Mouse (Mus musculus) CH12.LX (cell line): ENCODE data around the gene Gm20388. TPM values are rescaled to one million over a fixed set of nuclear protein-coding genes. Genes with fewer than 3 reads are reported as not detected.

ENCODE experiments used
- DNase-seq: peaks from one replicate; pipeline ENCODE4 v3.0.0-alpha.2; 2013; ENCODE audit errors: extremely low read depth
- H3K27ac ChIP-seq: 2 replicates; pipeline ENCODE4 v1.5.1; 2012; ENCODE audit warnings: low read depth, mild to moderate bottlenecking, control low read depth, moderate library complexity; ENCODE audit not compliant: insufficient read depth
- H3K27me3 ChIP-seq: replicated peaks from 2 replicates; pipeline ENCODE3; 2012; ENCODE audit warnings: inconsistent platforms
- H3K36me3 ChIP-seq, 2 experiments: replicated peaks in 1 of 2; 2 replicates each; pipeline versions ENCODE3 to v1.6.1; 2012; ENCODE audit warnings: inconsistent platforms in 1 of 2, low read length in 1 of 2, mild to moderate bottlenecking in 1 of 2, mixed read lengths in 1 of 2, moderate library complexity in 1 of 2; ENCODE audit not compliant: control insufficient read depth in 1 of 2, insufficient read depth in 1 of 2
- H3K4me1 ChIP-seq, 2 experiments: 2 replicates each; pipeline ENCODE4 v1.6.1; 2012; ENCODE audit warnings: inconsistent platforms in 1 of 2, moderate library complexity in 1 of 2; ENCODE audit not compliant: insufficient read depth in 2 of 2, control insufficient read depth in 1 of 2
- H3K4me2 ChIP-seq: 2 replicates; pipeline ENCODE4 v1.6.1; 2012; ENCODE audit warnings: low read depth, mild to moderate bottlenecking, control low read depth; ENCODE audit not compliant: poor library complexity, insufficient read depth, severe bottlenecking
- H3K4me3 ChIP-seq, 3 experiments: fragments of 150-350 bp in 1 of 3; sonication (generic) in 1 of 3; replicated peaks in 1 of 3; 2 replicates each; pipeline versions ENCODE3 to v1.5.1; 2011 to 2012; ENCODE audit warnings: low read depth in 2 of 3, low read length in 2 of 3, mild to moderate bottlenecking in 2 of 3, moderate library complexity in 2 of 3, control low read depth in 1 of 3, improper control_type of control experiment in 1 of 3, inconsistent platforms in 1 of 3, mixed read lengths in 1 of 3; ENCODE audit not compliant: poor library complexity in 1 of 3
- H3K79me2 ChIP-seq: replicated peaks from 2 replicates; pipeline ENCODE4 v1.6.1; 2012; ENCODE audit warnings: mild to moderate bottlenecking, moderate library complexity; ENCODE audit not compliant: control insufficient read depth, poor library complexity, insufficient read depth, severe bottlenecking; ENCODE audit errors: extremely low read depth
- H3K9ac ChIP-seq: 2 replicates; pipeline ENCODE4 v1.6.1; 2012; ENCODE audit warnings: low read depth, mild to moderate bottlenecking, control low read depth, moderate library complexity; ENCODE audit not compliant: insufficient read depth
- H3K9me3 ChIP-seq: replicated peaks from 2 replicates; pipeline ENCODE3; 2012; ENCODE audit warnings: low read length, inconsistent platforms, mixed read lengths
- CHD1 ChIP-seq: IDR thresholded peaks from 2 replicates; pipeline ENCODE4 v1.6.1; 2012; ENCODE audit warnings: low read depth, low read length, improper control_type of control experiment, inconsistent platforms
- CTCF ChIP-seq, 2 experiments: IDR thresholded peaks in 1 of 2; conservative IDR thresholded peaks in 1 of 2; 2 replicates each; pipeline ENCODE4 v1.5.1; 2011 to 2012; ENCODE audit warnings: low read depth in 2 of 2, low read length in 2 of 2, improper control_type of control experiment in 1 of 2, inconsistent platforms in 1 of 2, mild to moderate bottlenecking in 1 of 2, moderate library complexity in 1 of 2
- E2F4 ChIP-seq: IDR thresholded peaks from 2 replicates; pipeline ENCODE4 v1.6.1; 2011; ENCODE audit warnings: low read depth, low read length, improper control_type of control experiment; ENCODE audit not compliant: insufficient replicate concordance
- GABPA ChIP-seq: IDR thresholded peaks from 2 replicates; pipeline ENCODE4 v1.6.1; 2012; ENCODE audit warnings: low read depth, low read length, improper control_type of control experiment, inconsistent platforms; ENCODE audit not compliant: insufficient replicate concordance
- KAT2A ChIP-seq: IDR thresholded peaks from 2 replicates; pipeline ENCODE4 v1.6.1; 2012; ENCODE audit warnings: low read length, improper control_type of control experiment, inconsistent platforms; ENCODE audit not compliant: insufficient replicate concordance
- MAFK ChIP-seq: IDR thresholded peaks from 2 replicates; pipeline ENCODE4 v1.6.1; 2011; ENCODE audit warnings: low read length, improper control_type of control experiment; ENCODE audit not compliant: insufficient replicate concordance
- MAX ChIP-seq: IDR thresholded peaks from 2 replicates; pipeline ENCODE4 v1.6.1; 2011; ENCODE audit warnings: low read length, improper control_type of control experiment
- MEF2A ChIP-seq: IDR thresholded peaks from 2 replicates; pipeline ENCODE4 v1.6.1; 2014; ENCODE audit warnings: low read depth, mild to moderate bottlenecking, inconsistent platforms, low read length, improper control_type of control experiment, borderline replicate concordance
- MYC ChIP-seq: IDR thresholded peaks from 2 replicates; pipeline ENCODE4 v1.6.1; 2011; ENCODE audit warnings: low read depth, mild to moderate bottlenecking, improper control_type of control experiment, low read length
- NELFE ChIP-seq: IDR thresholded peaks from 2 replicates; pipeline ENCODE4 v1.6.1; 2011; ENCODE audit warnings: low read depth, low read length, improper control_type of control experiment
- NRF1 ChIP-seq: IDR thresholded peaks from 2 replicates; pipeline ENCODE4 v1.6.1; 2014; ENCODE audit warnings: low read depth, mild to moderate bottlenecking, inconsistent platforms, low read length, improper control_type of control experiment, moderate library complexity
- PAX5 ChIP-seq: IDR thresholded peaks from 2 replicates; pipeline ENCODE4 v1.6.1; 2012; ENCODE audit warnings: low read length, inconsistent platforms, mixed read lengths
- POLR2A ChIP-seq: IDR thresholded peaks from 2 replicates; pipeline ENCODE4 v1.6.1; 2011; ENCODE audit warnings: low read depth, mild to moderate bottlenecking, improper control_type of control experiment, low read length
- RAD21 ChIP-seq: IDR thresholded peaks from 2 replicates; pipeline ENCODE4 v1.6.1; 2011; ENCODE audit warnings: low read depth, mild to moderate bottlenecking, low read length, improper control_type of control experiment, moderate library complexity
- SMC3 ChIP-seq: IDR thresholded peaks from 2 replicates; pipeline ENCODE4 v1.6.1; 2011; ENCODE audit warnings: low read depth, low read length, improper control_type of control experiment
- TBP ChIP-seq: conservative IDR thresholded peaks from 2 replicates; pipeline ENCODE4 v1.6.1; 2011; ENCODE audit warnings: low read depth, low read length, improper control_type of control experiment
- TCF12 ChIP-seq: IDR thresholded peaks from 2 replicates; pipeline ENCODE4 v1.6.1; 2014; ENCODE audit warnings: low read depth, mild to moderate bottlenecking, inconsistent platforms, low read length, improper control_type of control experiment
- USF1 ChIP-seq: IDR thresholded peaks from 2 replicates; pipeline ENCODE4 v1.6.1; 2014; ENCODE audit warnings: low read depth, mild to moderate bottlenecking, inconsistent platforms, low read length, improper control_type of control experiment
- USF2 ChIP-seq: conservative IDR thresholded peaks from 2 replicates; pipeline ENCODE4 v1.6.1; 2011; ENCODE audit warnings: low read depth, low read length, improper control_type of control experiment
- ZC3H11A ChIP-seq: IDR thresholded peaks from 2 replicates; pipeline ENCODE4 v1.6.1; 2012; ENCODE audit warnings: low read depth, mild to moderate bottlenecking, inconsistent platforms, low read length, improper control_type of control experiment
- dilution Hi-C: fragments of 300-500 bp; cut with MboI; formaldehyde crosslinking; loops from 2 replicates; pipeline ENCODE4 v1.14.3; 2020; ENCODE audit warnings: low sequenced_read_pairs; ENCODE audit not compliant: extremely low pct_unique_long_range_greater_than_20kb, extremely low pct_ligation_motif_present
- in situ Hi-C: fragments of 300-500 bp; cut with MboI; formaldehyde crosslinking; loops from 3 replicates; pipeline ENCODE4 v1.14.3; 2019; ENCODE audit warnings: low sequenced_read_pairs, low pct_ligation_motif_present, low pct_unique_long_range_greater_than_20kb, mixed read lengths
- polyA plus RNA-seq: library from polyadenylated mRNA; unstranded; fragments of >175 nt; gene quantifications from 2 replicates; pipeline ENCODE4 v1.2.1, GENCODE M21; 2012; ENCODE audit warnings: low read depth; ENCODE audit not compliant: insufficient read length
- total RNA-seq, 2 experiments: library from RNA; depleted of rRNA; stranded (reverse); fragments of 300-350 nt in 1 of 2; fragments of >200 nt in 1 of 2; gene quantifications; 2 replicates each; pipeline ENCODE4 v1.2.3; 2012 to 2014

Gene Gm20388
- total and polyA plus RNA-seq, 3 experiments, result 14.8 to 26.3 (median 22.2) TPM

DNA sequence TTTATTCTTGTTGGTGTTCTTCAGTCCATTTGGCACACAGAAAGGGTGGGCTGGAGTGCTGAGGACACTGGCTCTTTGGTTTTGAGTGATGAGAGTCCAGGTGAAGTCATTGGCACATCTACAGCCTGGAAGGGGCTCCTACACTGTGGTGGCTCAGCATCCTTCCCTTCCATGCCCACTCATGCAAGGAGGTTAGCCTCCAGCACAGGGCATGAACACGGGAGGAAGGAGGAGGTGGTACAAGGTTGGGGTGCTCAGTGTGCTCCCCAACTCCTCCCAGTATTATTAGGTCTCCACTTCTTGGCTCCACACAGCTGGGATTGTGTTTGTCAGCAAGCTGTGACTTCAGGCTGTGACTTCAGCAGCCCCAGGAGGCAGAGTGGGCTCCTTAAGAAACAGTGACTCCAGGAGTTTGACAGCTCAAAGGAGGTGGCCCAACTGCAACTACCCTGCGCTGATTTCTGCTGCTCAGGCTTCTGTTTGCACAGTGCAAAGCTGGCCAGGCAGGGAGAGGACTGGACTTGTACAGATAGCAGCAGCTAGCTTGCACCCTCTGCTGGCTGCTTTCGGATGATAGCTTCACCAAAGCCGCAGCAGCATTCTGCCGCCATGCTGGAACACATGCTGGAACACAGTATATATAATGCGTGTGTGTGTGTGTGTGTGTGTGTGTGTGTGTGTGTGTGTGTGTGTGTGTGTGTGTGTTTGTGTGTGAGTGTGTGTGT, 3873.0 kb downstream of the Gm20388 start:
- DNase-seq, result peak; percentile 57
- no peak overlapping the region for H3K27ac ChIP-seq
- in situ Hi-C loops (no loop called here), dilution Hi-C loops (no loop called here)
- 0 out of 2 replicates have a peak, but pooled peaks have one; percentile 26 for TF ChIP-seq MYC
- no peak for TF ChIP-seq E2F4
- peak; percentile 72 for TF ChIP-seq SMC3
- no peak for TF ChIP-seq TCF12
- TF ChIP-seq KAT2A, result no peak
- 0 out of 2 replicates have a peak, but pooled peaks have one; percentile 30 for TF ChIP-seq NRF1
- 0 out of 2 replicates have a peak, but pooled peaks have one; percentile 31 for TF ChIP-seq NELFE
- peak; percentile 11 to 81; a peak in 3 of 4 replicates for TF ChIP-seq CTCF (conservative IDR thresholded peaks at IDR 0.05 in 1 of 2, IDR thresholded peaks at IDR 0.05 in 1 of 2; ENCODE audit: low read depth in 2 of 2, low read length in 2 of 2)
- TF ChIP-seq MEF2A, result 0 out of 2 replicates have a peak, but pooled peaks have one; percentile 14
- TF ChIP-seq RAD21, result peak; percentile 75
- TF ChIP-seq PAX5, result no peak
- TF ChIP-seq MAX, result peak; percentile 29; the same call in 1 of the 2 replicates
- no peak for TF ChIP-seq USF1
- TF ChIP-seq ZC3H11A, result peak; percentile 22
- H3K9ac ChIP-seq, result no peak overlapping the region
- H3K4me3 ChIP-seq, result no peak overlapping the region
- H3K4me2 ChIP-seq, result no peak overlapping the region
- H3K9me3 ChIP-seq, result no peaks in the 10 kb centered on the region
- H3K27me3 ChIP-seq, result no peaks in the 10 kb centered on the region
- H3K79me2 ChIP-seq, result no peaks in the 10 kb centered on the region
- H3K4me1 ChIP-seq, result peaks cover 24 to 27% of the 10 kb centered on the region in 2 experiments
- peaks cover 17 to 45% of the 10 kb centered on the region in 2 experiments for H3K36me3 ChIP-seq

DNA sequence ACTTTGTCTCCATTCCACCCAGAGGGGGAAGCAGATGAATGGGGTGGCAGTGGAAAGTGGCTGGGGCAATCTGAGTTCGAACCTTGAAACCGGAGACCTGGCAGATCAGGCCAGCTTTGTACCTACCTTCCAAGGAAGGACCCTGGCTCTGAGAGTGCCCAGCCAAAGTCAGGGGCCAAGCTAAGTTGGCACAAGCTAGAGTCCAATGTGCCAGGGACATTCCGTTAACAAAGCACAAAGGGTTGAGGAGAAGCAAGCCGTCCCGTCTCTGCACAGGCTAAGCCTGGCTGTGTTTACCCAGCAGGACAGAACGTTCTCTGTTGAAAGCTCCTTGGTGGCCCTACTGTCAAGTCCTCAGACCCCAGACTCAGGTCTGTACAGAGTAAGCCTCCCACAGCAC, 3875.5 kb downstream of the Gm20388 start:
- H3K9ac ChIP-seq, result peak overlapping the region; percentile 85
- dilution Hi-C loops, result no loop called here
- no peak for TF ChIP-seq USF2
- no peak for TF ChIP-seq TBP
- no peak for TF ChIP-seq GABPA
- no peak for TF ChIP-seq CHD1
- TF ChIP-seq MAFK, result no peak
- no peak for TF ChIP-seq ZC3H11A
- no peak for TF ChIP-seq POLR2A
- TF ChIP-seq, all 38 proteins: peak for 0
- in situ Hi-C loops, result no loop called here
- no peak for DNase-seq
- Histone ChIP-seq H3K4me3 (peak overlapping the region; percentile 55 to 69 (median 63)), H3K27me3 (no peaks in the 10 kb centered on the region), H3K4me2 (peak overlapping the region; percentile 74), H3K4me1 (peaks cover 25 to 38% of the 10 kb centered on the region in 2 experiments), H3K36me3 (peaks cover 17 to 41% of the 10 kb centered on the region in 2 experiments), H3K79me2 (no peaks in the 10 kb centered on the region), H3K27ac (peak overlapping the region; percentile 10; the same call in 1 of the 2 replicates), H3K9me3 (no peaks in the 10 kb centered on the region)
